Mouse (Mus musculus): ENCODE measurements around the gene Fam219b. TPM values are rescaled to one million over a fixed set of nuclear protein-coding genes. Genes with fewer than 3 reads are reported as not detected.
A peak's percentile ranks its signal among the peaks of the same experiment; 100 is the strongest.

Fam219b gene
- polyA plus RNA-seq, 1 experiment from 2014 or later = 13.6 TPM

- peaks cover 33% of the 10 kb centered on the region for H3K27me3 ChIP-seq (ENCODE audit: insufficient read depth, low read length)
- no peak overlapping the region for H3K9ac ChIP-seq (ENCODE audit: low read depth, low read length)
- TF ChIP-seq CTCF (IDR thresholded peaks at IDR 0.05; ENCODE audit: low read depth) = 0 out of 2 replicates have a peak, but pooled peaks have one; percentile 6
- no peaks in the 10 kb centered on the region for H3K36me3 ChIP-seq (ENCODE audit: insufficient read depth, low read length)
- peaks cover 21% of the 10 kb centered on the region for H3K4me1 ChIP-seq (replicated peaks; ENCODE audit: insufficient read depth, low read length)
- H3K4me2 ChIP-seq (ENCODE audit: low read length) = no peak overlapping the region
- 5% methylated on average over 8 of the region's 8 CpGs for WGBS
- H3K9me3 ChIP-seq (replicated peaks; ENCODE audit: low read length) = no peaks in the 10 kb centered on the region
- DNase-seq (ENCODE audit: low spot score) (peak; percentile 36), ATAC-seq (replicated peaks; ENCODE audit: low FRiP score, low read depth) (no peak)
- H3K4me3 ChIP-seq (replicated peaks; ENCODE audit: low read depth, low read length) = no peak overlapping the region
- H3K27ac ChIP-seq = no peak overlapping the region
Measured at GRCm38 (mm10) chr9:57505700-57506099, 31.6 kb upstream of the Fam219b start.

GRCm38 (mm10) chr9:57510577-57510976 lies 26.8 kb upstream of the Fam219b start:
- Histone ChIP-seq H3K27me3 (ENCODE audit: insufficient read depth, low read length) (no peaks in the 10 kb centered on the region), H3K4me2 (ENCODE audit: low read length) (no peak overlapping the region), H3K9me3 (replicated peaks; ENCODE audit: low read length) (no peaks in the 10 kb centered on the region), H3K4me1 (replicated peaks; ENCODE audit: insufficient read depth, low read length) (no peaks in the 10 kb centered on the region), H3K9ac (ENCODE audit: low read depth, low read length) (no peak overlapping the region), H3K27ac (no peak overlapping the region), H3K4me3 (replicated peaks; ENCODE audit: low read depth, low read length) (no peak overlapping the region), H3K36me3 (ENCODE audit: insufficient read depth, low read length) (no peaks in the 10 kb centered on the region)
- TF ChIP-seq CTCF (IDR thresholded peaks at IDR 0.05; ENCODE audit: low read depth) = no peak
- WGBS = 86% methylated on average over 2 of the region's 2 CpGs
- DNase-seq (ENCODE audit: low spot score) (no peak), ATAC-seq (replicated peaks; ENCODE audit: low FRiP score, low read depth) (no peak)

GRCm38 (mm10) chr9:57517113-57517512 lies 20.2 kb upstream of the Fam219b start:
- peak; percentile 91 for TF ChIP-seq CTCF (IDR thresholded peaks at IDR 0.05; ENCODE audit: low read depth)
- no peaks in the 10 kb centered on the region for H3K27me3 ChIP-seq (ENCODE audit: insufficient read depth, low read length)
- H3K9me3 ChIP-seq (replicated peaks; ENCODE audit: low read length) = no peaks in the 10 kb centered on the region
- H3K4me3 ChIP-seq (replicated peaks; ENCODE audit: low read depth, low read length) = no peak overlapping the region
- ATAC-seq (replicated peaks; ENCODE audit: low FRiP score, low read depth) = no peak
- H3K9ac ChIP-seq (ENCODE audit: low read depth, low read length) = no peak overlapping the region
- H3K36me3 ChIP-seq (ENCODE audit: insufficient read depth, low read length) = no peaks in the 10 kb centered on the region
- H3K4me1 ChIP-seq (replicated peaks; ENCODE audit: insufficient read depth, low read length) = no peaks in the 10 kb centered on the region
- WGBS = 7% methylated on average over 3 of the region's 3 CpGs
- DNase-seq (ENCODE audit: low spot score) = peak; percentile 85
- no peak overlapping the region for H3K27ac ChIP-seq
- no peak overlapping the region for H3K4me2 ChIP-seq (ENCODE audit: low read length)

GRCm38 (mm10) chr9:57520375-57521055 lies 16.8 kb upstream of the Fam219b start:
- TF ChIP-seq CTCF (IDR thresholded peaks at IDR 0.05; ENCODE audit: low read depth) = peak; percentile 33
- Histone ChIP-seq H3K36me3 (ENCODE audit: insufficient read depth, low read length) (no peaks in the 10 kb centered on the region), H3K4me1 (replicated peaks; ENCODE audit: insufficient read depth, low read length) (0 out of 2 replicates have a peak, but pooled peaks cover 6% of the 10 kb centered on the region), H3K9ac (ENCODE audit: low read depth, low read length) (peak overlapping the region; percentile 19; the same call in 1 of the 2 replicates), H3K4me3 (replicated peaks; ENCODE audit: low read depth, low read length) (peak overlapping the region; percentile 89), H3K27ac (peak overlapping the region; percentile 97; the same call in 1 of the 2 replicates), H3K27me3 (ENCODE audit: insufficient read depth, low read length) (no peaks in the 10 kb centered on the region), H3K9me3 (replicated peaks; ENCODE audit: low read length) (no peaks in the 10 kb centered on the region), H3K4me2 (ENCODE audit: low read length) (peak overlapping the region; percentile 62)
- ATAC-seq (replicated peaks; ENCODE audit: low FRiP score, low read depth) (peak; percentile 16), DNase-seq (ENCODE audit: low spot score) (peak; percentile 31)
- 24% methylated on average over 16 of the region's 16 CpGs for WGBS

GRCm38 (mm10) chr9:57521056-57521911 lies 16.0 kb upstream of the Fam219b start, which contains the start of gene Cox5a:
TSS of gene Cox5a (plus strand) at chr9:57521274.
- under 1% methylated on average over 94 of the region's 95 CpGs for WGBS

More at GRCm38 (mm10) chr9:57521056-57521911, 16.0 kb upstream of the Fam219b start, which contains the start of gene Cox5a:
- ATAC-seq (replicated peaks; ENCODE audit: low FRiP score, low read depth) (peak; percentile 97), DNase-seq (ENCODE audit: low spot score) (peak; percentile 96)
- Histone ChIP-seq H3K36me3 (ENCODE audit: insufficient read depth, low read length) (no peaks in the 10 kb centered on the region), H3K9me3 (replicated peaks; ENCODE audit: low read length) (no peaks in the 10 kb centered on the region), H3K4me2 (ENCODE audit: low read length) (peak within 1 kb of the TSS; percentile 62), H3K4me3 (replicated peaks; ENCODE audit: low read depth, low read length) (peak within 1 kb of the TSS; percentile 89), H3K4me1 (replicated peaks; ENCODE audit: insufficient read depth, low read length) (0 out of 2 replicates have a peak, but pooled peaks cover 6% of the 10 kb centered on the region), H3K27ac (peak within 1 kb of the TSS; percentile 97), H3K27me3 (ENCODE audit: insufficient read depth, low read length) (no peaks in the 10 kb centered on the region), H3K9ac (ENCODE audit: low read depth, low read length) (peak within 1 kb of the TSS; percentile 93)
- no peak; the same call in 1 of the 2 replicates for TF ChIP-seq CTCF (IDR thresholded peaks at IDR 0.05; ENCODE audit: low read depth)
